Mouse (Mus musculus) spleen, adult 2 months (tissue): Measurements from ENCODE around the gene Olfr632. TPM values are rescaled to one million over a fixed set of nuclear protein-coding genes. Genes with fewer than 3 reads are reported as not detected.

Experiments
- DNase-seq, 2 experiments: peaks; one replicate each; pipeline versions ENCODE4 v3.0.0 to v3.0.0-alpha.2; 2012 to 2021; ENCODE audit warnings: low spot score in 2 of 2, low read depth in 1 of 2
- H3K27ac ChIP-seq: fragments of 200-500 bp; 2 replicates; pipeline ENCODE4 v1.5.1; 2012; ENCODE audit warnings: low read length, inconsistent platforms; ENCODE audit not compliant: insufficient read depth
- H3K27me3 ChIP-seq: fragments of 200-500 bp; 2 replicates; pipeline ENCODE4 v1.6.1; 2012; ENCODE audit warnings: mild to moderate bottlenecking, moderate library complexity, low read length, inconsistent platforms; ENCODE audit not compliant: control insufficient read depth, insufficient read depth
- H3K36me3 ChIP-seq: fragments of 200-500 bp; 2 replicates; pipeline ENCODE4 v1.6.1; 2012; ENCODE audit warnings: mild to moderate bottlenecking, low read length, inconsistent platforms; ENCODE audit not compliant: control insufficient read depth, insufficient read depth
- H3K4me1 ChIP-seq: fragments of 200-500 bp; 2 replicates; pipeline ENCODE4 v1.6.1; 2011; ENCODE audit warnings: inconsistent platforms; ENCODE audit not compliant: control insufficient read depth, insufficient read depth, insufficient read length
- H3K4me3 ChIP-seq: fragments of 200-500 bp; 2 replicates; pipeline ENCODE4 v1.5.1; 2011; ENCODE audit warnings: mild to moderate bottlenecking, inconsistent platforms; ENCODE audit not compliant: insufficient read depth, insufficient read length; ENCODE audit errors: extremely low read depth
- CTCF ChIP-seq: fragments of 200-500 bp; IDR thresholded peaks from 2 replicates; pipeline ENCODE4 v1.5.1; 2011; ENCODE audit warnings: mild to moderate bottlenecking, inconsistent platforms; ENCODE audit not compliant: insufficient read depth, insufficient read length, insufficient replicate concordance; ENCODE audit errors: extremely low read depth
- POLR2A ChIP-seq: fragments of 200-500 bp; IDR thresholded peaks from 2 replicates; pipeline ENCODE4 v1.6.1; 2011; ENCODE audit warnings: low read depth, low read length, inconsistent platforms
- WGBS: fragments of 180-500 bp; shearing (Covaris S2); methylation state at CpG from one replicate; pipeline ENCODE4 v1.1.7; 2018; 5-methylcytosine and 5-hydroxymethylcytosine counted together
- polyA plus RNA-seq: library from polyadenylated mRNA; depleted of rRNA; stranded (reverse); fragments of >200 nt; gene quantifications from 2 replicates; pipeline ENCODE4 v1.2.3, GENCODE M21; 2012; rRNA removed

Gene Olfr632
- polyA plus RNA-seq, result not detected in 2 replicates

GRCm38 (mm10) chr7:103934264-103934663 lies at the start of gene Olfr632:
Gene Olfr632 (plus strand): TSS chr7:103934347.
- 73% methylated on average over 2 of the region's 2 CpGs for WGBS
- DNase-seq, result no peak
- no peak for TF ChIP-seq POLR2A

GRCm38 (mm10) chr7:103886152-103886551 lies 48.0 kb upstream of the Olfr632 start, which contains the start of gene Olfr66:
Gene Olfr66 (minus strand): TSS chr7:103886252.
- no peak for DNase-seq
- TF ChIP-seq POLR2A (no peak), CTCF (no peak)
- no peak within 1 kb of the TSS for H3K4me3 ChIP-seq
- H3K27me3 ChIP-seq, result no peaks in the 10 kb centered on the region
- H3K4me1 ChIP-seq, result no peaks in the 10 kb centered on the region
- no peak within 1 kb of the TSS for H3K27ac ChIP-seq
- H3K36me3 ChIP-seq, result no peaks in the 10 kb centered on the region

More at GRCm38 (mm10) chr7:103934264-103934663, at the start of gene Olfr632:
- Histone ChIP-seq H3K27me3 (no peaks in the 10 kb centered on the region), H3K4me3 (no peak within 1 kb of the TSS), H3K27ac (no peak within 1 kb of the TSS), H3K36me3 (no peaks in the 10 kb centered on the region), H3K4me1 (no peaks in the 10 kb centered on the region)

GRCm38 (mm10) chr7:103894385-103894784 lies 39.8 kb upstream of the Olfr632 start, which contains the start of gene Olfr64:
Gene Olfr64 (minus strand): TSS chr7:103894485.
- Histone ChIP-seq H3K36me3 (no peaks in the 10 kb centered on the region), H3K27ac (no peak within 1 kb of the TSS), H3K4me1 (no peaks in the 10 kb centered on the region), H3K4me3 (no peak within 1 kb of the TSS), H3K27me3 (no peaks in the 10 kb centered on the region)
- DNase-seq, result no peak
- WGBS, result 85% methylated on average over 1 of the region's 1 CpGs
- TF ChIP-seq CTCF, result no peak
- no peak for TF ChIP-seq POLR2A

GRCm38 (mm10) chr7:103903187-103903586 lies 31.0 kb upstream of the Olfr632 start, which contains the start of gene Olfr65:
Gene Olfr65 (plus strand): TSS chr7:103903487.
- DNase-seq, result no peak
- Histone ChIP-seq H3K4me1 (no peaks in the 10 kb centered on the region), H3K36me3 (no peaks in the 10 kb centered on the region), H3K4me3 (no peak within 1 kb of the TSS), H3K27ac (no peak within 1 kb of the TSS), H3K27me3 (no peaks in the 10 kb centered on the region)
- 95% methylated on average over 2 of the region's 2 CpGs for WGBS
- no peak for TF ChIP-seq CTCF

- Histone ChIP-seq H3K36me3 (no peaks in the 10 kb centered on the region), H3K27ac (no peak overlapping the region), H3K27me3 (no peaks in the 10 kb centered on the region), H3K4me1 (no peaks in the 10 kb centered on the region; the same call in 1 of the 2 replicates), H3K4me3 (no peak overlapping the region)
- DNase-seq, result no peak
- TF ChIP-seq CTCF (no peak), POLR2A (no peak)
- WGBS, result 17% methylated on average over 3 of the region's 3 CpGs
These were observed 24.1 kb upstream of the Olfr632 start for GRCm38 (mm10) chr7:103910047-103910446.

- no peak for DNase-seq
- Histone ChIP-seq H3K27me3 (no peaks in the 10 kb centered on the region), H3K4me3 (no peak overlapping the region), H3K36me3 (no peaks in the 10 kb centered on the region), H3K4me1 (no peaks in the 10 kb centered on the region; the same call in 1 of the 2 replicates), H3K27ac (no peak overlapping the region)
- WGBS, result 63% methylated on average over 8 of the region's 8 CpGs
- TF ChIP-seq CTCF, result no peak; the same call in 1 of the 2 replicates
- TF ChIP-seq POLR2A, result no peak
These were observed 21.1 kb upstream of the Olfr632 start for GRCm38 (mm10) chr7:103912969-103913511.

- TF ChIP-seq POLR2A, result no peak
- TF ChIP-seq CTCF, result no peak
- Histone ChIP-seq H3K4me1 (no peaks in the 10 kb centered on the region; the same call in 1 of the 2 replicates), H3K27me3 (no peaks in the 10 kb centered on the region), H3K4me3 (no peak overlapping the region), H3K36me3 (no peaks in the 10 kb centered on the region), H3K27ac (no peak overlapping the region)
- DNase-seq, result no peak
These were observed 18.8 kb upstream of the Olfr632 start for GRCm38 (mm10) chr7:103915338-103915737.
